Mouse (Mus musculus): ENCODE results near the gene Iqgap2.

GRCm38 (mm10) chr13:95780038-95780437 lies 111.7 kb downstream of the Iqgap2 start:
- TF ChIP-seq FLI1 (IDR thresholded peaks at IDR 0.05; ENCODE audit: low read length) (no peak), GATA1 (IDR thresholded peaks at IDR 0.05; ENCODE audit: borderline replicate concordance, low read length) (no peak)

Measured in megakaryocyte, embryonic 14.5 days (primary cell).